Mouse (Mus musculus) C2C12 (cell line): Measurements from ENCODE around the gene Ola1. TPM values are rescaled to one million over a fixed set of nuclear protein-coding genes. Genes with fewer than 3 reads are reported as not detected.

Experiments
- H3K27me3 ChIP-seq: one replicate; pipeline ENCODE4 v1.6.1; 2011; ENCODE audit not compliant: control insufficient read depth, insufficient read depth, insufficient read length
- H3K36me3 ChIP-seq: one replicate; pipeline ENCODE4 v1.6.1; 2011; ENCODE audit not compliant: control insufficient read depth, insufficient read depth
- H3K4me3 ChIP-seq: one replicate; pipeline ENCODE4 v1.5.1; 2011; ENCODE audit warnings: mild to moderate bottlenecking, control low read depth; ENCODE audit not compliant: poor library complexity, insufficient read depth, severe bottlenecking
- H3K79me2 ChIP-seq: one replicate; pipeline ENCODE4 v1.6.1; 2011; ENCODE audit not compliant: control insufficient read depth, insufficient read depth
- H3K79me3 ChIP-seq: one replicate; pipeline ENCODE4 v1.6.1; 2011; ENCODE audit warnings: low read depth, control low read depth
- H3ac ChIP-seq: one replicate; pipeline ENCODE3; 2011; ENCODE audit warnings: low read depth; ENCODE audit not compliant: control insufficient read depth, insufficient read length
- CEBPB ChIP-seq: IDR thresholded peaks from one replicate; pipeline ENCODE4 v1.6.1; 2011; ENCODE audit warnings: low read depth, mild to moderate bottlenecking, control low read depth, moderate library complexity
- CTCF ChIP-seq: IDR thresholded peaks from one replicate; pipeline ENCODE4 v1.5.1; 2011; ENCODE audit not compliant: control insufficient read depth, insufficient read depth, insufficient read length
- FOSL1 ChIP-seq: IDR thresholded peaks from one replicate; pipeline ENCODE4 v1.8.0; 2011; ENCODE audit warnings: mild to moderate bottlenecking, low read length; ENCODE audit not compliant: poor library complexity, insufficient read depth, severe bottlenecking
- MAX ChIP-seq: IDR thresholded peaks from one replicate; pipeline ENCODE4 v1.6.1; 2011; ENCODE audit warnings: mild to moderate bottlenecking, control low read depth
- MYOD1 ChIP-seq: IDR thresholded peaks from one replicate; pipeline ENCODE4 v1.6.1; 2011; ENCODE audit warnings: low read depth; ENCODE audit not compliant: control insufficient read depth, insufficient read length
- MYOG ChIP-seq: IDR thresholded peaks from one replicate; pipeline ENCODE4 v1.6.1; 2011; ENCODE audit not compliant: control insufficient read depth, insufficient read length; ENCODE audit errors: extremely low read depth
- USF1 ChIP-seq: IDR thresholded peaks from one replicate; pipeline ENCODE4 v1.6.1; 2011; ENCODE audit warnings: low read depth, mild to moderate bottlenecking, control low read depth, moderate library complexity
- polyA plus RNA-seq: library from polyadenylated mRNA; unstranded; fragments of >200 nt; fragmentation: generic; extraction: Trizol; gene quantifications from one replicate; pipeline ENCODE4 v1.2.1, GENCODE M21; 2012; ENCODE audit warnings: missing spikeins

Ola1 gene
- polyA plus RNA-seq, 1 experiment, result 40.4 TPM

DNA sequence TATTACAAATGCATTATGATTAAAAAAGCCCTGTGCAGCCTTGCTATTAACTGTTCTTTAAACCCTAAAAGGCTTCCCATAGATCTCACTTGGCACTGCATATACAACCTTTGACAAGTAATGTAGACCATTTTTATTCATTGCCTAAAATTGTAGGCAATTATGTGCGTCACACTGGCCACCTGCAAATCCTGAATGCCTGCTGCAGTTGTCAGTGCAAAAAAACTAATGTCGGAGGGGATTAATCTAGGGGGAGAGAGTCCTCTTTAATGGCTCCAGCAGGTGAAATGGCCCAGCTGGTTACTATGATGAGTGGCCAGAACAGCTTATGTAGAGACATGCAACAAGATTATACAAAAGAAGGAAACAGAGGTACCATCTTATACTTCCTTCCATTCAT is 75.0 kb downstream of the Ola1 start:
- TF ChIP-seq CEBPB, result no peak
- Histone ChIP-seq H3K79me2 (peaks cover 8% of the 10 kb centered on the region), H3K79me3 (no peaks in the 10 kb centered on the region), H3K36me3 (peaks cover 26% of the 10 kb centered on the region), H3ac (no peak overlapping the region), H3K4me3 (no peak overlapping the region), H3K27me3 (no peaks in the 10 kb centered on the region)

GRCm38 (mm10) chr2:73142832-73143470 is 75.8 kb downstream of the Ola1 start:
- H3ac ChIP-seq, result no peak overlapping the region
- TF ChIP-seq CTCF (no peak), MYOG (no peak), MYOD1 (no peak), USF1 (no peak), CEBPB (no peak), MAX (no peak), FOSL1 (no peak)
- no peak overlapping the region for H3K4me3 ChIP-seq
- H3K27me3 ChIP-seq, result no peaks in the 10 kb centered on the region
- H3K79me3 ChIP-seq, result no peaks in the 10 kb centered on the region
- H3K36me3 ChIP-seq, result peaks cover 27% of the 10 kb centered on the region
- peaks cover 8% of the 10 kb centered on the region for H3K79me2 ChIP-seq

- Histone ChIP-seq H3K27me3 (no peaks in the 10 kb centered on the region), H3ac (no peak overlapping the region), H3K79me2 (no peaks in the 10 kb centered on the region), H3K4me3 (no peak overlapping the region), H3K36me3 (no peaks in the 10 kb centered on the region), H3K79me3 (no peaks in the 10 kb centered on the region)
- no peak for TF ChIP-seq CTCF
- no peak for TF ChIP-seq MYOG
- no peak for TF ChIP-seq CEBPB
- no peak for TF ChIP-seq USF1
- TF ChIP-seq MYOD1, result no peak
- TF ChIP-seq FOSL1, result no peak
- TF ChIP-seq MAX, result no peak
Measured at GRCm38 (mm10) chr2:73132897-73133296, 85.8 kb downstream of the Ola1 start.

DNA sequence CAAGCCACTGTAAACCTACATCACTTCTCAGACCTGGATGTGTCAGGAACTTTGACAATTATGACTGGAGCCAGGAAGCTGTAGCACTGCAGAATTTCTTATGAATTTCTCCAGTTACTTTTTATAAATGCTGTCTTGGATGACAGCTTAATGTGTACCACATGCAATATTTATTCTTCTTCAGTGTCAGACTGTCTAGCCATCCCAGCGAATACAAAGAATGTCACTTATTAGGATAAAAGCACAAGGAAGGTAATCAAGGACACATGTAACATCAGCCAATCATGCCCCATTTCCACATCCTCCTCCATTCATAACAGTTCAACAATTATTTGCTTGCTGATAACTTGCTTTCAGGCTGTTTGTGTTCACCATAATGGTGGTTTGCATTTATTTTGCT is 91.0 kb downstream of the Ola1 start:
- Histone ChIP-seq H3K79me3 (no peaks in the 10 kb centered on the region), H3K79me2 (no peaks in the 10 kb centered on the region), H3K36me3 (peaks cover 12% of the 10 kb centered on the region), H3K27me3 (no peaks in the 10 kb centered on the region), H3ac (no peak overlapping the region), H3K4me3 (no peak overlapping the region)
- no peak for TF ChIP-seq FOSL1
- no peak for TF ChIP-seq MAX
- no peak for TF ChIP-seq MYOD1
- no peak for TF ChIP-seq CTCF
- TF ChIP-seq MYOG, result no peak

DNA sequence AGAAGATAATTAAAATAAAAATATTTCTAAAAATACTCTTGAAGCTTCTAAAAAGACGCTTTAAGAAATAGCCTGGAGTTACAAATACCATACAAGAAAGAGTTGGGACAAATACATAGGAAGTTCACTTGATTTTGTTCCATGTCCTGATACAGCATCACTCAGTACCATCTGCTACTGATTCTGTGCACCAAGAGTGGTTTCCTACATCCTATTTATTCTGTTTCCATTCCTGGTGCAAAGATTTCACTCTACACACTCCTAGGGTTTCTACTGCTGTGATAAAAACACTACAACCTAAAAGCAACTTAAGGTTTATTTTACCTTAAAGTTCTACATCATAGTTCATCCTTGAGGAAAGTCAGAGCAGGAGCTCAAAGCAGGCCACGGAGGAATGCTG is 99.9 kb downstream of the Ola1 start:
- Histone ChIP-seq H3K36me3 (no peaks in the 10 kb centered on the region), H3K79me2 (no peaks in the 10 kb centered on the region), H3K4me3 (no peak overlapping the region), H3ac (no peak overlapping the region), H3K27me3 (no peaks in the 10 kb centered on the region), H3K79me3 (no peaks in the 10 kb centered on the region)
- TF ChIP-seq CEBPB (no peak), MAX (no peak), MYOD1 (no peak), USF1 (no peak), MYOG (no peak), FOSL1 (no peak), CTCF (no peak)

- no peak for TF ChIP-seq CTCF
- no peak for TF ChIP-seq MYOD1
- no peak for TF ChIP-seq CEBPB
- TF ChIP-seq MAX, result no peak
- TF ChIP-seq FOSL1, result no peak
- no peak for TF ChIP-seq USF1
- TF ChIP-seq MYOG, result no peak
- no peak overlapping the region for H3ac ChIP-seq
- no peak overlapping the region for H3K4me3 ChIP-seq
- no peaks in the 10 kb centered on the region for H3K36me3 ChIP-seq
- H3K79me2 ChIP-seq, result no peaks in the 10 kb centered on the region
- no peaks in the 10 kb centered on the region for H3K27me3 ChIP-seq
- no peaks in the 10 kb centered on the region for H3K79me3 ChIP-seq
Measured at GRCm38 (mm10) chr2:73107089-73107488, 111.6 kb downstream of the Ola1 start.
